Mouse (Mus musculus) urinary bladder, postnatal 4 days (tissue): Measurements from ENCODE around the gene Wdr78.

Source experiments
- DNase-seq, 2 experiments: peaks; one replicate each; pipeline ENCODE4 v3.0.0; 2021 to 2022; ENCODE audit warnings: low spot score in 2 of 2

The Wdr78 gene

GRCm38 (mm10) chr4:103056909-103057308 lies 57.4 kb downstream of the Wdr78 start:
- no peak for DNase-seq

GRCm38 (mm10) chr4:103048046-103048445 lies 66.3 kb downstream of the Wdr78 start:
- no peak for DNase-seq

DNA sequence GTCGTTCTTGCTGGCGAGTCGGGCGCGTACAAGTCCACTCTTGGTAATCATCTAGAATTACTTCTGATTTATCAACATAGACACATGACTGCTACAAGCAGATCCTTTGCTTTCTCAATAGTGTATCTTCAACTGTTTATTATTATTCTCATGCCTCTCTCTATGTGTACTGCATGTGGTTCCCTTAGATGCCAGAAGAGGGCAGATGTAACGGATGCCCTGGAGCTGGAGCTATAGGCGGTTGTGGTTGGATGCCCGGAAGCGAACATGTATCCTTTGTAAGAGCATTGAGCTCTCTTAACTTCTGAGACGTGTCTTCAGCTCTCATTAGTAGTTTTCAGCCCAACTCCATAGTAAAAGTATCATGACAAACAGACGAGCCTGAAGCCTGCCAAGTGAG lies 71.4 kb downstream of the Wdr78 start:
- DNase-seq, result no peak

DNA sequence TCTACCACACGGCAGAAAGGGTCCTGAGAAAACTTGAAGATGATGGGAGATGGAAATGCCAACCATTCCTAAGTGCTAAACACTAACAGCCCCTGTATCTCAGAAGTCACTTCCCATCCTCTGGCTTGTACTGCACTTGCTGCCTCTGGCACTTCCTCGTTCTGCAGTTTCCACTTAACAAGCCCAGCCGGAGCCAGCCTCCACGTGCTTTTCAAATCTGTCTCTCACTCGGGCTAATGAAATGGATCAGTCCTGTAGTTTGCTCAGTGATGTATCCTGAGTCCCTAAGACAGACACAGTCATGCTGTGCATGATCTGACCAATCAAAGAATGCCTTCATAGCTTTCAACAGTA lies 74.5 kb downstream of the Wdr78 start:
- DNase-seq, result no peak

- DNase-seq, result no peak
These were observed 75.1 kb downstream of the Wdr78 start for GRCm38 (mm10) chr4:103039103-103039837.

DNA sequence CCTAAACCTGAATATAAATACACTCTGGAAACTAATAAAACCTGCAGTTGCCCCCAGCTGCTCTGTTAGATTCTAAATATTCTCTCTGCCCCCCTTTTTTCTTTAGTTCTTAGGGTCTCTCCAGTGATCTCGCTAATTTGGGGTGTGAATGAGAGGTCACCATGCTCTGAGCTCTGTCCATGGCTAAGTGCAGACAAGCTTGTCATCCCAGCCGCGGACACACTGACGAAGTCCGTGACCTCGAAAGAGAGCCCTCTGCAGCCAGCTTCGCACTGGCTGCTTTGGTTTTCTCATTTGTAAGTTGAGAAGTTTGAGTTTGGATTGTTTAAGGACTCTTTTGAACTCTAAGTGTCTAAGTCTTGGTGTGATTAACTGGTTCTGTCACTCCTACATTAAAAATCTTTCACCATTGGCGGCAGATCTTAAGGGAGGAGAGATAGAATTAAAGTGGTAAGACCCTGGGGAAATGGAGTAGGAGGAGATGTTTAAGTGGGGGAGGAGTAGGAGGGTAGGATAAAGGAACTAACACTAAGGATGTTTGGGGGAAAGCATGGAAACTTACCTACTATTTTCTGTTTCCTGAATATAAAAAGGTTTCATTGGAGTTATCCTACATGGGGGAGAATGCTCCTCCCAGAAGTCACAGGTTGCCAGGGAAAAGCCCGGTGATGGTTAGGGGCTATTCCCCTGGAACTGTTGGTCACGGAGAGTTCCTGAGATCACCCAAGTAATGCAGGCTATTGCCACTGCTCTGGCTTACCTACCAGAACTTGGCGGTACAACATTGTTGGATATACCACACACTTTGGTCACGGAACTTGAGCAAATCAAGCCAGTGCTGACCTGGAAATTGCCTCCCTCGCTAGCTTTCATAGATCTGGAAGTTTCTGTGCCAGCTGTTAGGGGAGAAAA lies 85.9 kb downstream of the Wdr78 start:
- DNase-seq, result no peak

GRCm38 (mm10) chr4:103027745-103028144 lies 86.6 kb downstream of the Wdr78 start:
- no peak for DNase-seq

DNA sequence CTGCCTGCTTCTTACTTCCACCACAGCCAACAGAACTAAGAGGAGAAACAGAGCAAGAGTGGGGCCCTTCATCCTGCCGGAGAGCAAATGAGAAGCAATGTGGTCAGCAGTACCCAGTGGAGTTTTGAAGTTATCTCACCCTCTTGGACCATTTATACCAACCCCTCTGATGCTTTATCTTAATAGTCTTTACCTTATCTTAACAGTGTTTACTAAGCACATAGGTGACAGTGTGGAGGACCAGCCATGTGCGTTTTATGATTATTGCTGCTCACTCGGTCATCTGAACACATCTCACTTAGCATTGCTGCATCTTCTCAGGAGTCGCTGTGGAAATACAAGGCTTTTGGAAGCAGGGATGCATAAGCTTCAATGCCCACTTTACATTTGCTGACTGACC lies 87.7 kb downstream of the Wdr78 start, which contains the start of gene Insl5:
Gene Insl5 (minus strand): TSS at position 222 of the 400 bp plus-strand sequence.
- no peak for DNase-seq

DNA sequence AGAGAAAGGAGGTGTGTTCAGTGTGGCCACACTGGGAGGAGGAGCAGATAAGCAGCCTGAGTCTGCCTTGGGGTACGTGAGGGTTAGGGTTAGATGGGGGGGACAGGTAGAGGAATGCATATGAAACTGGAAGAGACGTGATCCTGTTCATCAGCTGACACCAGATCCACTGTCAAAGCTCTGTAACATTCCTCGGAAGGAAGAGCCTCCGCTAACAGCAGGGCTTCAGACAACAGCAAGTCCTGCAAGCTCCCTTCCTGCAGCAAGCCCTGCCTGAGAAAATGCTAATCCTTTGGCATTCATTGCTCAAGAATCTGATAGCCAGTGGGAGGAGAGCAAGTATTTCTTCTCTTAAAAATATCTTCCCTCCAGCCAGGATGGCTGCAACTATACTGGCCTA lies 100.9 kb downstream of the Wdr78 start:
- no peak for DNase-seq

GRCm38 (mm10) chr4:103011823-103012222 lies 102.5 kb downstream of the Wdr78 start:
- DNase-seq, result no peak

DNA sequence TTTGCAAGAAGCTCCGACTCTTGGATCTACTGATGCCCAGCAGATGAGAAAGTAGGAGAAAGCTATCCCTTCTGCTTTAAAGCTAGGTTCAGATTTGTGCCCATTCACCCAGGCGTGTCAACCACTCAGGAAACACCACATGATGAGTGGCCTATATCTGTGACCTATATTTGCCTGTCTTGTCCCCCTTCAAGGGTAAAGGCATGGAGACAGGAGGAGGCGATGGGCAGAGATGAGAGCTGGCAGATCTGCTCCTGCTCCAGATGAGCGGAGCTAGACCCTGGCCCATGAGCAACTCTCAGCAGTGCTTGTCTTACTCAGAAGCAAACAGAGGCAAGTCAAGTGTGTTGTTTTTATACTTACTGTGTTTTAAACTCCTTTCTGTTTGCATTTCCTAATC lies 103.6 kb downstream of the Wdr78 start:
- DNase-seq, result no peak

GRCm38 (mm10) chr4:103006943-103007418 lies 107.4 kb downstream of the Wdr78 start:
- peak in 1 of 2 experiments; percentile 20 for DNase-seq

GRCm38 (mm10) chr4:103006266-103006665 lies 108.1 kb downstream of the Wdr78 start:
- no peak for DNase-seq

- DNase-seq, result peak in 1 of 2 experiments; percentile 28
These were observed 109.0 kb downstream of the Wdr78 start for GRCm38 (mm10) chr4:103005190-103005945.

- no peak for DNase-seq
These were observed 109.7 kb downstream of the Wdr78 start for GRCm38 (mm10) chr4:103004681-103005080.

DNA sequence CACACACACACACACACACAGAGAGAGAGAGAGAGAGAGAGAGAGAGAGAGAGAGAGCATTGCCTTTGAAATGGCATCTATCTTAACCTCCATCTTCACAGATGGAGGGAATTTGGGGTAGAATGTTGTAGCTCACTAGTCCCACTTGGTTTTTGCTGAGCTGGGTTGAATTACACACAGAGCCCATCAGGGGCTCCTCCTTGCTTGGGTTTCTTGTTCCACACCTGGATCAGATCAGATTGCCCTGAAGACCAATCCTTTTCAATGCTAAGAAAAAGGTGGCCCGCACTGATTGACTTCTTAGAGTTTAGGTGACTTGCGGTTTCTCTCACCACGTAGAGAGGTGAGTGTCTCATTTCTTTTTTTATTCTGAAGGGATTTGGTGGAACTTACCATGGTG lies 122.7 kb downstream of the Wdr78 start:
- no peak for DNase-seq

DNA sequence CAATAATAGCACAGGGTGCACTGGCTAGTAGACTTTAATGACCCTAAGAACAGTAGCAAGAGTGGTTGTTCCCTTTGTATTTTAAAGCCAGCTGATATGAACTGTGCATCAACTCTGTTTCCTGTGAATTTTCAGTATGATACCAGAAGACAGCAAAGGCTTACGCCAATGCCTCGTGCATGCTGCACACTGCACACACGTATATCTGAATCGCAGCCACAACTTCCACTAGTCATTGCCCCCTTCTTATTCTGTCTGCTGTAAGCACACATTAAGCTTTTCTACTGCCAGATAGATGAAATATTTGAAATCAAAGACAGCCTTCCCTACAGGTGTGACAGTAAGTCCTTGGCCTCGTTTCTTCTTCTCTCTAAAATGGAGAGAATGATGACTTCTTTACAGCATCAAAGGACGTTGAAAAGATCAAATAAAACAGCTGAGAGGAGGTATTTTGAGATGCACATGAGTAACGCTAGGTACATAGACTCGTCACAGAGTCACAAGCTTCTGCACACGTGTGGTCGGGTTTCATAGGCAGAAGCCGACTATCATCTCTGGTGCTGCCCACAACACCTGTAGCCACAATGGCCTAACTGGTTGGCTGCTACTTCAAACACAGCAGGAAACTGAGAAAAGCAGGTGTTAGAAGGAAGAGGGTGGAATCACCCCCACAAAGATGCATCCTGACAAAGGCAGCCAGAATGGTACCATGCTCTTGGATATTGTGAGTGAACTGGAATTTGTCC lies 123.6 kb downstream of the Wdr78 start:
- DNase-seq, result no peak

DNA sequence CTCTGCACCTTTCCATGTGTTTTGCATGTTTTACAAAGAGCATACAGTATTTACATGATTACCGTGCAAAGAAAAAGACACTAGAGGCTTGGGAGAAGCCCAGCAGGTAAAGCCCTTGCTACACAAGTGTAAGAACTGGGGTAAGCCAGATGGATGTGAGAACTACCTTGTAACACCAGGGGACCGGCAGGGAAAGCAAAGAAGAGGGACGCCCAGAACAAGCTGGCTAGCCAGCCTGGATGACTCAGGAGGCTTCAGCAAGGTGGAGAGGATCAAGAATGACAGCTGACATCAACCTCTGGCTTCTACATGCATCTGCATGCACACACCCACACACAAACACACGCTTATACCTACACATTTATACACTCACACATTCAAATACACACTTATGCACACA lies 124.3 kb downstream of the Wdr78 start:
- DNase-seq, result no peak

GRCm38 (mm10) chr4:102989391-102989790 lies 125.0 kb downstream of the Wdr78 start:
- no peak for DNase-seq

DNA sequence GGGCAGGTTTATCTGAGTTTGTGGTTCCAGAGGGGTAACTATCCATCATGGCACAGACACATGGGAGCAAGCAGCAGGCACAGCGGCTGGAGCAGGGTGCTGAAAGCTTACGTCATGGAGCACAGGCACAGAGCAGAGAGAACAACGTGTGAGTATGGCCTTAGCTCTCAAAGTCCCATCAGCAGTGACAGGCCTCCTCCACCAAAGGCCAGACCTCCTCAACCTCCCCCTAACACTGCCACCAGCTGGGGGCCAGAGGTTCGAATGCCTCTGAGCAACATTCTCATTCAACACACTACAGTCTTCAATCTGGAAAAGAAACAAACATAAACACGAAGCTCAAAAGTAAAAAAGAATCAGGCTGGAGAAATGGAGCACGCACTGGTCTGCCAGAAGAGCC lies 125.8 kb downstream of the Wdr78 start:
- DNase-seq, result no peak
